Mouse (Mus musculus) neural tube, embryonic 11.5 days (tissue): Measurements from ENCODE around the gene Gclc. TPM values are rescaled to one million over a fixed set of nuclear protein-coding genes. Genes with fewer than 3 reads are reported as not detected.

Source experiments
- ATAC-seq: fragments of 200-750 bp; cut with Nextera tagmentation; 2 replicates; pipeline ENCODE4 v1.8.0; 2017; ENCODE audit warnings: moderate number of reproducible peaks, mild to moderate bottlenecking, moderate TSS enrichment, moderate library complexity; ENCODE audit not compliant: insufficient read depth, low FRiP score, low TSS enrichment
- DNase-seq: peaks from one replicate; pipeline ENCODE4 v3.0.0-alpha.2; 2015; ENCODE audit warnings: low spot score
- H3K27ac ChIP-seq: fragments of 300-500 bp; sonication (generic); 2 replicates; pipeline ENCODE4 v1.5.1; 2014; ENCODE audit warnings: low read depth, mild to moderate bottlenecking, low read length
- H3K27me3 ChIP-seq: fragments of 300-500 bp; sonication (generic); 2 replicates; pipeline ENCODE4 v1.6.1; 2014; ENCODE audit warnings: mild to moderate bottlenecking, low read length, mixed read lengths; ENCODE audit not compliant: control insufficient read depth, insufficient read depth
- H3K36me3 ChIP-seq: fragments of 300-500 bp; sonication (generic); 2 replicates; pipeline ENCODE4 v1.6.1; 2014; ENCODE audit warnings: mild to moderate bottlenecking, low read length, moderate library complexity, mixed read lengths; ENCODE audit not compliant: control insufficient read depth, insufficient read depth
- H3K4me1 ChIP-seq: fragments of 300-500 bp; sonication (generic); 2 replicates; pipeline ENCODE4 v1.6.1; 2014; ENCODE audit warnings: low read length, mixed read lengths; ENCODE audit not compliant: control insufficient read depth, insufficient read depth
- H3K4me2 ChIP-seq: fragments of 300-500 bp; sonication (generic); 2 replicates; pipeline ENCODE4 v1.6.1; 2014; ENCODE audit warnings: low read depth, mild to moderate bottlenecking, moderate library complexity
- H3K4me3 ChIP-seq: fragments of 300-500 bp; sonication (generic); 2 replicates; pipeline ENCODE4 v1.5.1; 2014; ENCODE audit warnings: low read depth, low read length
- H3K9ac ChIP-seq: fragments of 300-500 bp; sonication (generic); 2 replicates; pipeline ENCODE4 v1.6.1; 2014; ENCODE audit warnings: mild to moderate bottlenecking, low read length
- H3K9me3 ChIP-seq: fragments of 300-500 bp; sonication (generic); 2 replicates; pipeline ENCODE4 v1.6.1; 2016; ENCODE audit warnings: low read length; ENCODE audit not compliant: control insufficient read depth
- WGBS: fragments of 180-500 bp; shearing (Covaris S2); extraction: QIAGEN DNeasy Blood & Tissue Kit; methylation state at CpG from one replicate; pipeline ENCODE4 v1.1.7; 2014; 5-methylcytosine and 5-hydroxymethylcytosine counted together
- polyA plus RNA-seq: library from polyadenylated mRNA; unstranded; fragments of >200 nt; fragmentation: Nextera tagmentation; extraction: Ambion mirVana; gene quantifications from 2 replicates; pipeline ENCODE4 v1.2.1, GENCODE M21; 2014

The Gclc gene
- polyA plus RNA-seq, 1 experiment from 2014 or later = 20.4 TPM

GRCm38 (mm10) chr9:77818858-77819257, 64.5 kb downstream of the Gclc start:
- Histone ChIP-seq H3K9me3 (no peaks in the 10 kb centered on the region), H3K9ac (no peak overlapping the region), H3K4me2 (no peak overlapping the region), H3K36me3 (no peaks in the 10 kb centered on the region), H3K4me1 (no peaks in the 10 kb centered on the region), H3K27ac (no peak overlapping the region), H3K4me3 (no peak overlapping the region), H3K27me3 (no peaks in the 10 kb centered on the region)
- DNase-seq = no peak
- WGBS = 81% methylated on average over 7 of the region's 7 CpGs
- ATAC-seq = no peak

GRCm38 (mm10) chr9:77819318-77819717, 65.0 kb downstream of the Gclc start:
- H3K9me3 ChIP-seq = no peaks in the 10 kb centered on the region
- ATAC-seq (no peak), DNase-seq (no peak)
- H3K9ac ChIP-seq = no peak overlapping the region
- H3K27me3 ChIP-seq = no peaks in the 10 kb centered on the region
- no peak overlapping the region for H3K4me2 ChIP-seq
- no peaks in the 10 kb centered on the region for H3K4me1 ChIP-seq
- no peaks in the 10 kb centered on the region for H3K36me3 ChIP-seq
- H3K4me3 ChIP-seq = no peak overlapping the region
- 80% methylated on average over 2 of the region's 2 CpGs for WGBS
- H3K27ac ChIP-seq = no peak overlapping the region

- WGBS = 79% methylated on average over 4 of the region's 4 CpGs
- Histone ChIP-seq H3K4me2 (no peak overlapping the region), H3K27ac (no peak overlapping the region), H3K4me1 (no peaks in the 10 kb centered on the region), H3K9me3 (no peaks in the 10 kb centered on the region), H3K36me3 (no peaks in the 10 kb centered on the region), H3K9ac (no peak overlapping the region), H3K4me3 (no peak overlapping the region), H3K27me3 (no peaks in the 10 kb centered on the region)
- no peak for DNase-seq
- no peak for ATAC-seq
Observed at GRCm38 (mm10) chr9:77820836-77821235, 66.5 kb downstream of the Gclc start.

DNA sequence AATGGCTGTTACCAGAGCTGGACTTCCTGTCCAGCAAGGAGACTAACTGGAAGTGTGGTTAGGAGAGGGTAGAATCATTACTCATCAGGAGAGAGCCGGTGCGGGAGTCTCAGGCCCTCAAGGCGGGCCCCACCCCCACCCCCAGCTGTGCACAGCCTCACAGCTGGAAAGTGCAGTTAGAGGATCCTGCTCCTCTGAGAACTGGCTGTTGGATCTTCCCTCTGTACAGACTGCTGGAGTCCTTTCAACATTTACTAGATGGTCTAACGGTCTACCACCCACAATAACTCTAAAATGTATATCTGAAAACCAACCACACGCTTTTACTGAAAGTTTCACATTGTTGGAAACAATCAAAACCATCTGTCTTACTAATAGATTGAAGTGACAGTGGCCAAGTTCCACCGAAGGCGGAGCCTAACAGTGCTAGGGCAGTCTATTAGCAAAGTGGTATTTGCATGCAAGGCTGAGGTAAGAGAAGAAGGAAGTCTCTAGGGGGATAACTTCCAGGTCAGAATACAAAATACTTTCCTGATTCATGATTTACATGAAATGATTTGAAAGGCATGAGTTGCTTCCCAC, 71.1 kb downstream of the Gclc start:
- Histone ChIP-seq H3K9me3 (no peaks in the 10 kb centered on the region), H3K9ac (no peak overlapping the region), H3K36me3 (no peaks in the 10 kb centered on the region), H3K4me1 (no peaks in the 10 kb centered on the region), H3K4me2 (no peak overlapping the region), H3K27me3 (no peaks in the 10 kb centered on the region), H3K4me3 (no peak overlapping the region), H3K27ac (no peak overlapping the region)
- ATAC-seq (no peak), DNase-seq (peak; percentile 28)
- WGBS = 11% methylated on average over 7 of the region's 7 CpGs

DNA sequence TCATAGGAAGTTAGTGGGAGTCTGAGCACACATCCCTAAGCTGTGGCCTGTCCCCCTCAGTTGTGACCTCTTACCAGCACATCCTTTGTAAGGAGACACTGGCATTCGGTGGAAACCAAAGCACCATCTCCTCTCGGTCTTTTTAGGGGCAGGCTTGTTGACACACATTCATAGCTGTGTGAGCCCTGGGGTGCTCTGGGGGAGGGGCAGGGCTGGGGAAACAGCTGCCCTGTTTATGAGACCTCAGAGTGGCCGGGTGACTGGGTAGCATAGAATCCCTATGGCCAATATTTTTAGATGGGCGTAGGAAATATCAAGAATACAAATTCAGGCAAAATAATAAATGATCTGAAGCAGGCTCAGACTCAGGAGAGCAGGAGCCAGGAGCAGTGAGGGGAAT, 71.9 kb downstream of the Gclc start:
- Histone ChIP-seq H3K27me3 (no peaks in the 10 kb centered on the region), H3K27ac (no peak overlapping the region), H3K4me1 (no peaks in the 10 kb centered on the region), H3K4me2 (no peak overlapping the region), H3K4me3 (no peak overlapping the region), H3K9me3 (no peaks in the 10 kb centered on the region), H3K9ac (no peak overlapping the region), H3K36me3 (no peaks in the 10 kb centered on the region)
- no peak for DNase-seq
- 27% methylated on average over 4 of the region's 4 CpGs for WGBS
- ATAC-seq = no peak

DNA sequence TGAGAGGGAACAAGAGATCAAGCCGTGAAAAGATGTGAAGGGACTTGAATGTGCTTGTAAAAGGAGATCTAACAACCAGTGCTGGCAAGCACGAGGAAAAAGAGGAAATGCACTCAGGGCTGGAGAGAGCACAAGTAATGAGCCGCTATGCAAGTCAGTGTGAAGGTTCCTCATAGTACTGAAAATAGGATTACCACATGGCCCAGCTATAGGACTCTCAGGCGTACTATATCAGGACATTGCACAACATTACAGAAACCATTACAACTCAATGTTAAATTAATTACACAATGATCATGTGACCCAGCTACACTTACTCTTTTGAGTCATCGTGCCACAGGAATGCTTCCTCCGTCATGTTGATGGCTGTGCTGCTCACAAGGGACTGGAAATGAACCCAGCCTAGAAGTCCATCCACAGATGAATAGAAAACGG, 74.2 kb downstream of the Gclc start:
- H3K4me3 ChIP-seq = no peak overlapping the region
- DNase-seq (no peak), ATAC-seq (no peak)
- 75% methylated on average over 7 of the region's 7 CpGs for WGBS
- no peaks in the 10 kb centered on the region for H3K27me3 ChIP-seq
- no peak overlapping the region for H3K9ac ChIP-seq
- H3K9me3 ChIP-seq = no peaks in the 10 kb centered on the region
- no peak overlapping the region for H3K27ac ChIP-seq
- H3K4me1 ChIP-seq = no peaks in the 10 kb centered on the region
- no peaks in the 10 kb centered on the region for H3K36me3 ChIP-seq
- H3K4me2 ChIP-seq = no peak overlapping the region

GRCm38 (mm10) chr9:77834259-77834993, 80.1 kb downstream of the Gclc start:
- Histone ChIP-seq H3K4me1 (no peaks in the 10 kb centered on the region), H3K27me3 (no peaks in the 10 kb centered on the region), H3K36me3 (no peaks in the 10 kb centered on the region), H3K9ac (no peak overlapping the region), H3K9me3 (no peaks in the 10 kb centered on the region), H3K27ac (no peak overlapping the region), H3K4me2 (no peak overlapping the region), H3K4me3 (no peak overlapping the region)
- WGBS = 70% methylated on average over 9 of the region's 9 CpGs
- DNase-seq = no peak
- no peak for ATAC-seq

GRCm38 (mm10) chr9:77835122-77835521, 80.8 kb downstream of the Gclc start:
- no peak for ATAC-seq
- 92% methylated on average over 6 of the region's 6 CpGs for WGBS
- Histone ChIP-seq H3K4me1 (no peaks in the 10 kb centered on the region), H3K9me3 (no peaks in the 10 kb centered on the region), H3K9ac (no peak overlapping the region), H3K4me2 (no peak overlapping the region), H3K4me3 (no peak overlapping the region), H3K36me3 (no peaks in the 10 kb centered on the region), H3K27me3 (no peaks in the 10 kb centered on the region), H3K27ac (no peak overlapping the region)
- DNase-seq = no peak

- WGBS = 90% methylated on average over 1 of the region's 1 CpGs
- Histone ChIP-seq H3K27me3 (no peaks in the 10 kb centered on the region), H3K36me3 (no peaks in the 10 kb centered on the region), H3K9me3 (no peaks in the 10 kb centered on the region), H3K4me3 (no peak overlapping the region), H3K4me2 (no peak overlapping the region), H3K27ac (no peak overlapping the region), H3K9ac (no peak overlapping the region), H3K4me1 (no peaks in the 10 kb centered on the region)
- no peak for ATAC-seq
- DNase-seq = no peak
Observed at GRCm38 (mm10) chr9:77835756-77836155, 81.4 kb downstream of the Gclc start.
